Mouse (Mus musculus): ENCODE measurements around the gene Clic6. TPM values are rescaled to one million over a fixed set of nuclear protein-coding genes. Genes with fewer than 3 reads are reported as not detected.

The Clic6 gene
- polyA plus RNA-seq, 1 experiment from 2014 or later, result 3.8 TPM

DNA sequence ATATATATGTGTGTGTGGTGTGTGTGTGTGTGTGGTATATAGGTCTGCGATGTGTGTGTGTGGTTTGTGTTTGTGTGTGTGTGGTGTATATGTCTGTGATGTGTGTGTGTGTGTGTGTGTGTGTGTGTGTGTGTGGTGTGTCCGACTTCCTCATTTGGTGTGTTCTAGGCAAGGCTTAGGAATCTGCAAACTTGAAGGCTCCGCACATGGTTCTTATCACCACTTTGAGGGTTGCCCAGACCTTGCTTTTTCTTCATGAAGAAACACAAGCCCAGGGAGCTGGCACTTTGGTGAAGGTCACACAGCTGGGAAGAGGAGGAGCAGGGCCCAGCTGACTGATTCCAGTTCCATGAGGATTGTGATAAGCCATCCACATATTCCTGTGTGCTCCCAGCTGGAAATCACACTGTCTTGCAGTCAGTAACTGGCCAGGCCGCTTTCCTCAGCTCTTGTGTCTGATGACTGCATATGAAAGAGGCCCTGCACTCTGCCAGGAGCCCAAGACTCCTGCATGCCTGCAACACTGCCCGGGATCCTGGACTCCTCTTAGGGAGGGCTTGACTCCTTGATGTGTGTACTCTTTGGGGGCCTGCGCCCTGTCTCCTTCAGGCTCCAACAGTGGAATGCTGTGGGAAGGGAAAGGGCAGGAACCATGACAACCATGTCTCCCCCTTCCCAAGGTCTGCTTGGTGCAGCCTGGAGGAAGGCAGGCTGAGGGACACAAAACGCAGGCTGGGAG lies 93.5 kb downstream of the Clic6 start:
- no peaks in the 10 kb centered on the region for H3K27me3 ChIP-seq (ENCODE audit: control insufficient read depth, insufficient read depth, low read length)
- no peak overlapping the region for H3K27ac ChIP-seq (ENCODE audit: low read depth, low read length)
- H3K4me1 ChIP-seq (ENCODE audit: control insufficient read depth, insufficient read depth, low read length), result no peaks in the 10 kb centered on the region
- no peak overlapping the region for H3K4me2 ChIP-seq (replicated peaks; ENCODE audit: low read depth, low read length)
- no peak overlapping the region for H3K4me3 ChIP-seq (ENCODE audit: low read length)
- no peaks in the 10 kb centered on the region for H3K9me3 ChIP-seq (ENCODE audit: control insufficient read depth, low read length)
- H3K9ac ChIP-seq (ENCODE audit: low read depth, low read length), result no peak overlapping the region
- no peaks in the 10 kb centered on the region for H3K36me3 ChIP-seq (ENCODE audit: control insufficient read depth, insufficient read depth, low read length)
- WGBS, result 83% methylated on average over 7 of the region's 7 CpGs
- no peak for ATAC-seq (ENCODE audit: low FRiP score, low TSS enrichment)

DNA sequence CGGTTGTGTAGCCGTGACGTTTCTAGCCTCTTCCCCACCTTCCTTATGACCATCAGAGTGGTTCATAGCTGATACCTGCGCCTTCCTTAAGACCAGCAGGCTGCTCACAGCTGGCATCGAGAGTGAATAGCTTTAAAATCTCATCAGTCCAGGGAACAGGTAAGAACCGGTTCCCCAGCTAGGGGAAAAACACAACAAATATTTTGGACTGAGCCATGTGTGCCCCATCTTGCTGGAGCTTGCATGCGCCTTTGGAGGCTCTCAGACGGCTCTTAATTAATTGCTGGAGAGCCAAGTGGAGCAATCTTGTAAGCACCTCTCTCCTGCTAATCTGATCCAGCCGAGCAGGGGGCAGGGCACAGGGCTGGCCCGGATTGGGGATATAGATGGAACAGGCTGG lies 95.4 kb downstream of the Clic6 start:
- no peak overlapping the region for H3K4me2 ChIP-seq (replicated peaks; ENCODE audit: low read depth, low read length)
- 76% methylated on average over 10 of the region's 10 CpGs for WGBS
- H3K36me3 ChIP-seq (ENCODE audit: control insufficient read depth, insufficient read depth, low read length), result no peaks in the 10 kb centered on the region
- H3K9me3 ChIP-seq (ENCODE audit: control insufficient read depth, low read length), result no peaks in the 10 kb centered on the region
- H3K9ac ChIP-seq (ENCODE audit: low read depth, low read length), result no peak overlapping the region
- H3K27ac ChIP-seq (ENCODE audit: low read depth, low read length), result no peak overlapping the region
- no peak overlapping the region for H3K4me3 ChIP-seq (ENCODE audit: low read length)
- ATAC-seq (ENCODE audit: low FRiP score, low TSS enrichment), result no peak
- no peaks in the 10 kb centered on the region for H3K27me3 ChIP-seq (ENCODE audit: control insufficient read depth, insufficient read depth, low read length)
- no peaks in the 10 kb centered on the region for H3K4me1 ChIP-seq (ENCODE audit: control insufficient read depth, insufficient read depth, low read length)

DNA sequence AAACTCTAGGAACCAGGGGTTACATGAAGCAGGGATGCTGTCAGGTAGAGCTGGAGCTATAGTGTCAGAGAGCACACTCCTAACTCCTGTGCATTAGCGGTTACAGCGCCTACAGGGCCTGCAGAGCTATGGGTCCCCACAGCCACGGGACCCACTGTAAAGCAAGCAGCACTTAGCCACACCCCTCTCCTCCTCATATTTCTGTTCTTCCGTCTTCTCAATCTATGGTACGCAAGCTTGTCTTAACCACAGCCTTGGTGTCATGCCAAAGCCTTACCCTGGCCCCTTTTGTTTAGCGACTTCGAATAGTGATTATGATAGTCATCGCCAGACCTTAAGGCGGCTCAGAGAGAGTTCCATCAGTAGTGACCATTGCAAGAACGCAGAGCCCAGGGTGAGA lies 96.2 kb downstream of the Clic6 start:
- no peaks in the 10 kb centered on the region for H3K9me3 ChIP-seq (ENCODE audit: control insufficient read depth, low read length)
- H3K4me3 ChIP-seq (ENCODE audit: low read length), result no peak overlapping the region
- no peaks in the 10 kb centered on the region for H3K27me3 ChIP-seq (ENCODE audit: control insufficient read depth, insufficient read depth, low read length)
- 64% methylated on average over 10 of the region's 10 CpGs for WGBS
- no peaks in the 10 kb centered on the region for H3K36me3 ChIP-seq (ENCODE audit: control insufficient read depth, insufficient read depth, low read length)
- no peak for ATAC-seq (ENCODE audit: low FRiP score, low TSS enrichment)
- no peaks in the 10 kb centered on the region for H3K4me1 ChIP-seq (ENCODE audit: control insufficient read depth, insufficient read depth, low read length)
- H3K27ac ChIP-seq (ENCODE audit: low read depth, low read length), result no peak overlapping the region
- H3K9ac ChIP-seq (ENCODE audit: low read depth, low read length), result no peak overlapping the region
- H3K4me2 ChIP-seq (replicated peaks; ENCODE audit: low read depth, low read length), result no peak overlapping the region

- no peaks in the 10 kb centered on the region for H3K9me3 ChIP-seq (ENCODE audit: control insufficient read depth, low read length)
- no peak overlapping the region for H3K4me3 ChIP-seq (ENCODE audit: low read length)
- H3K4me1 ChIP-seq (ENCODE audit: control insufficient read depth, insufficient read depth, low read length), result no peaks in the 10 kb centered on the region
- H3K9ac ChIP-seq (ENCODE audit: low read depth, low read length), result no peak overlapping the region
- no peaks in the 10 kb centered on the region for H3K36me3 ChIP-seq (ENCODE audit: control insufficient read depth, insufficient read depth, low read length)
- H3K27me3 ChIP-seq (ENCODE audit: control insufficient read depth, insufficient read depth, low read length), result no peaks in the 10 kb centered on the region
- WGBS, result 67% methylated on average over 4 of the region's 4 CpGs
- no peak overlapping the region for H3K4me2 ChIP-seq (replicated peaks; ENCODE audit: low read depth, low read length)
- no peak overlapping the region for H3K27ac ChIP-seq (ENCODE audit: low read depth, low read length)
- ATAC-seq (ENCODE audit: low FRiP score, low TSS enrichment), result no peak
Measured at GRCm38 (mm10) chr16:92587836-92588235, 102.3 kb downstream of the Clic6 start.

Other genes with a start within 250 kb of the Clic6 start
- not detected in 2 replicates for gene Kcne2, start 193.3 kb upstream of the Clic6 start, polyA plus RNA-seq (2014; fragmentation: Nextera tagmentation; extraction: Ambion mirVana)
- 125 and 160 TPM in 2 replicates for gene Smim11, start 184.4 kb upstream of the Clic6 start, polyA plus RNA-seq (2014; fragmentation: Nextera tagmentation; extraction: Ambion mirVana)
- 0.08 TPM in 1 of 2 replicates, not detected in the other for gene Fam243, start 164.3 kb upstream of the Clic6 start, polyA plus RNA-seq (2014; fragmentation: Nextera tagmentation; extraction: Ambion mirVana)
- gene Kcne1, start 126.3 kb upstream of the Clic6 start, polyA plus RNA-seq (2014; fragmentation: Nextera tagmentation; extraction: Ambion mirVana), result 0.85 and 1.5 TPM in 2 replicates
- gene Rcan1, start 14.9 kb upstream of the Clic6 start, polyA plus RNA-seq (2014; fragmentation: Nextera tagmentation; extraction: Ambion mirVana), result 14.7 and 23.0 TPM in 2 replicates

All from kidney, embryonic 14.5 days (tissue).